Mouse (Mus musculus): Measurements from ENCODE around the gene Retn. TPM values are rescaled to one million over a fixed set of nuclear protein-coding genes. Genes with fewer than 3 reads are reported as not detected.

Retn gene
- polyA plus RNA-seq, 1 experiment from 2014 or later = not detected

Other genes with a start within 250 kb of the Retn start
- gene Pex11g, start 188.1 kb upstream of the Retn start, polyA plus RNA-seq (2016; fragmentation: Nextera tagmentation; extraction: Ambion mirVana) = 5.9 and 7.6 TPM in 2 replicates
- not detected in 2 replicates for gene Tex45, start 184.9 kb upstream of the Retn start, polyA plus RNA-seq (2016; fragmentation: Nextera tagmentation; extraction: Ambion mirVana)
- 61.1 and 68.1 TPM in 2 replicates for gene Zfp358, start 162.6 kb upstream of the Retn start, polyA plus RNA-seq (2016; fragmentation: Nextera tagmentation; extraction: Ambion mirVana)
- 52.9 and 59.4 TPM in 2 replicates for gene Mcoln1, start 155.3 kb upstream of the Retn start, polyA plus RNA-seq (2016; fragmentation: Nextera tagmentation; extraction: Ambion mirVana)
- 22.9 and 29.5 TPM in 2 replicates for gene Pnpla6, start 140.4 kb upstream of the Retn start, polyA plus RNA-seq (2016; fragmentation: Nextera tagmentation; extraction: Ambion mirVana)
- 0.69 and 0.74 TPM in 2 replicates for gene C330021F23Rik, start 87.8 kb upstream of the Retn start, polyA plus RNA-seq (2016; fragmentation: Nextera tagmentation; extraction: Ambion mirVana)
- gene Camsap3, start 68.5 kb upstream of the Retn start, polyA plus RNA-seq (2016; fragmentation: Nextera tagmentation; extraction: Ambion mirVana) = 7.0 and 8.5 TPM in 2 replicates
- gene Xab2, start 34.5 kb upstream of the Retn start, polyA plus RNA-seq (2016; fragmentation: Nextera tagmentation; extraction: Ambion mirVana) = 67.7 and 68.9 TPM in 2 replicates
- gene Pet100, start 34.2 kb upstream of the Retn start, polyA plus RNA-seq (2016; fragmentation: Nextera tagmentation; extraction: Ambion mirVana) = 115 and 133 TPM in 2 replicates
- gene Pcp2, start 30.2 kb upstream of the Retn start, polyA plus RNA-seq (2016; fragmentation: Nextera tagmentation; extraction: Ambion mirVana) = 0.31 and 0.61 TPM in 2 replicates
- 27.8 and 32.4 TPM in 2 replicates for gene Stxbp2, start 24.8 kb upstream of the Retn start, polyA plus RNA-seq (2016; fragmentation: Nextera tagmentation; extraction: Ambion mirVana)
- not detected in 2 replicates for gene Mcemp1, start 10.0 kb downstream of the Retn start, polyA plus RNA-seq (2016; fragmentation: Nextera tagmentation; extraction: Ambion mirVana)
- 13.9 and 14.0 TPM in 2 replicates for gene Fcor, start 16.6 kb downstream of the Retn start, polyA plus RNA-seq (2016; fragmentation: Nextera tagmentation; extraction: Ambion mirVana)
- gene Trappc5, start 20.5 kb downstream of the Retn start, polyA plus RNA-seq (2016; fragmentation: Nextera tagmentation; extraction: Ambion mirVana) = 37.6 and 38.2 TPM in 2 replicates
- 0.37 TPM in 1 of 2 replicates, not detected in the other for gene Fcer2a, start 38.4 kb downstream of the Retn start, polyA plus RNA-seq (2016; fragmentation: Nextera tagmentation; extraction: Ambion mirVana)
- not detected in 2 replicates for gene Clec4g, start 64.9 kb downstream of the Retn start, polyA plus RNA-seq (2016; fragmentation: Nextera tagmentation; extraction: Ambion mirVana)
- gene Cd209a, start 93.2 kb downstream of the Retn start, polyA plus RNA-seq (2016; fragmentation: Nextera tagmentation; extraction: Ambion mirVana) = not detected in 2 replicates
- not detected in 2 replicates for gene Cd209e, start 198.5 kb downstream of the Retn start, polyA plus RNA-seq (2016; fragmentation: Nextera tagmentation; extraction: Ambion mirVana)
- not detected in 2 replicates for gene Cd209d, start 222.8 kb downstream of the Retn start, polyA plus RNA-seq (2016; fragmentation: Nextera tagmentation; extraction: Ambion mirVana)

Measured in limb, embryonic 12.5 days (tissue).